Mouse (Mus musculus): ENCODE results near the gene Gm20388. TPM values are rescaled to one million over a fixed set of nuclear protein-coding genes. Genes with fewer than 3 reads are reported as not detected.

Gm20388 gene
- total and polyA plus RNA-seq, 2 experiments from 2014 or later: 51.3 TPM; not detected in 1

GRCm38 (mm10) chr8:120574941-120575340 lies 664.3 kb downstream of the Gm20388 start:
- no peak for DNase-seq
- TF ChIP-seq CTCF (IDR thresholded peaks at IDR 0.05; ENCODE audit: low read depth): peak; percentile 15; the same call in 1 of the 2 replicates
- Histone ChIP-seq H3K4me2 (ENCODE audit: low read depth) (no peak overlapping the region), H3K36me3 (ENCODE audit: insufficient read depth) (peaks cover 89% of the 10 kb centered on the region), H3K27ac (ENCODE audit: low read depth, low read length) (no peak overlapping the region), H3K9me3 (ENCODE audit: low read length) (no peaks in the 10 kb centered on the region), H3K27me3 (ENCODE audit: insufficient read depth, low read length) (no peaks in the 10 kb centered on the region), H3K9ac (no peak overlapping the region), H3K4me1 (ENCODE audit: insufficient read depth) (no peaks in the 10 kb centered on the region), H3K4me3 (ENCODE audit: low read depth, low read length) (no peak overlapping the region)
- 82% methylated on average over 19 of the region's 19 CpGs for WGBS
- no peak for ATAC-seq

- Histone ChIP-seq H3K9me3 (ENCODE audit: low read length) (no peaks in the 10 kb centered on the region), H3K27me3 (ENCODE audit: insufficient read depth, low read length) (no peaks in the 10 kb centered on the region), H3K4me2 (ENCODE audit: low read depth) (no peak overlapping the region), H3K4me1 (ENCODE audit: insufficient read depth) (no peaks in the 10 kb centered on the region), H3K9ac (no peak overlapping the region), H3K36me3 (ENCODE audit: insufficient read depth) (peaks cover 89% of the 10 kb centered on the region), H3K4me3 (ENCODE audit: low read depth, low read length) (no peak overlapping the region), H3K27ac (ENCODE audit: low read depth, low read length) (no peak overlapping the region)
- ATAC-seq (no peak), DNase-seq (no peak)
- TF ChIP-seq CTCF (IDR thresholded peaks at IDR 0.05; ENCODE audit: low read depth): no peak
- WGBS: 79% methylated on average over 9 of the region's 9 CpGs
Observed at GRCm38 (mm10) chr8:120575801-120576200, 665.2 kb downstream of the Gm20388 start.

GRCm38 (mm10) chr8:120577821-120578220 lies 667.2 kb downstream of the Gm20388 start:
- Histone ChIP-seq H3K27ac (ENCODE audit: low read depth, low read length) (no peak overlapping the region), H3K4me1 (ENCODE audit: insufficient read depth) (no peaks in the 10 kb centered on the region), H3K36me3 (ENCODE audit: insufficient read depth) (peaks cover 78% of the 10 kb centered on the region), H3K27me3 (ENCODE audit: insufficient read depth, low read length) (no peaks in the 10 kb centered on the region), H3K4me2 (ENCODE audit: low read depth) (no peak overlapping the region), H3K9ac (no peak overlapping the region), H3K4me3 (ENCODE audit: low read depth, low read length) (no peak overlapping the region), H3K9me3 (ENCODE audit: low read length) (no peaks in the 10 kb centered on the region)
- 76% methylated on average over 17 of the region's 17 CpGs for WGBS
- no peak for DNase-seq
- ATAC-seq: no peak
- TF ChIP-seq CTCF (IDR thresholded peaks at IDR 0.05; ENCODE audit: low read depth): no peak; the same call in 1 of the 2 replicates

GRCm38 (mm10) chr8:120580336-120581000 lies 669.8 kb downstream of the Gm20388 start:
- Histone ChIP-seq H3K27me3 (ENCODE audit: insufficient read depth, low read length) (no peaks in the 10 kb centered on the region), H3K9me3 (ENCODE audit: low read length) (no peaks in the 10 kb centered on the region), H3K4me3 (ENCODE audit: low read depth, low read length) (no peak overlapping the region), H3K36me3 (ENCODE audit: insufficient read depth) (peaks cover 52% of the 10 kb centered on the region), H3K27ac (ENCODE audit: low read depth, low read length) (no peak overlapping the region), H3K9ac (no peak overlapping the region), H3K4me1 (ENCODE audit: insufficient read depth) (no peaks in the 10 kb centered on the region), H3K4me2 (ENCODE audit: low read depth) (no peak overlapping the region)
- ATAC-seq: no peak
- WGBS: 86% methylated on average over 8 of the region's 8 CpGs
- no peak for DNase-seq
- TF ChIP-seq CTCF (IDR thresholded peaks at IDR 0.05; ENCODE audit: low read depth): no peak

GRCm38 (mm10) chr8:120581329-120581728 lies 670.7 kb downstream of the Gm20388 start:
- ATAC-seq (no peak), DNase-seq (no peak)
- no peaks in the 10 kb centered on the region for H3K4me1 ChIP-seq (ENCODE audit: insufficient read depth)
- no peaks in the 10 kb centered on the region for H3K27me3 ChIP-seq (ENCODE audit: insufficient read depth, low read length)
- H3K9ac ChIP-seq: no peak overlapping the region
- WGBS: 84% methylated on average over 12 of the region's 12 CpGs
- H3K9me3 ChIP-seq (ENCODE audit: low read length): no peaks in the 10 kb centered on the region
- H3K4me2 ChIP-seq (ENCODE audit: low read depth): no peak overlapping the region
- H3K27ac ChIP-seq (ENCODE audit: low read depth, low read length): no peak overlapping the region
- peaks cover 44% of the 10 kb centered on the region for H3K36me3 ChIP-seq (ENCODE audit: insufficient read depth)
- TF ChIP-seq CTCF (IDR thresholded peaks at IDR 0.05; ENCODE audit: low read depth): no peak
- no peak overlapping the region for H3K4me3 ChIP-seq (ENCODE audit: low read depth, low read length)

- Histone ChIP-seq H3K4me3 (ENCODE audit: low read depth, low read length) (no peak overlapping the region), H3K36me3 (ENCODE audit: insufficient read depth) (peaks cover 39% of the 10 kb centered on the region), H3K9me3 (ENCODE audit: low read length) (no peaks in the 10 kb centered on the region), H3K4me2 (ENCODE audit: low read depth) (no peak overlapping the region), H3K9ac (no peak overlapping the region), H3K27me3 (ENCODE audit: insufficient read depth, low read length) (no peaks in the 10 kb centered on the region), H3K27ac (ENCODE audit: low read depth, low read length) (no peak overlapping the region), H3K4me1 (ENCODE audit: insufficient read depth) (no peaks in the 10 kb centered on the region)
- 75% methylated on average over 8 of the region's 8 CpGs for WGBS
- ATAC-seq (no peak), DNase-seq (no peak)
- TF ChIP-seq CTCF (IDR thresholded peaks at IDR 0.05; ENCODE audit: low read depth): no peak
Observed at GRCm38 (mm10) chr8:120581811-120582210, 671.2 kb downstream of the Gm20388 start.

GRCm38 (mm10) chr8:120585521-120585920 lies 674.9 kb downstream of the Gm20388 start:
- WGBS: 93% methylated on average over 10 of the region's 10 CpGs

More at GRCm38 (mm10) chr8:120585521-120585920, 674.9 kb downstream of the Gm20388 start:
- no peaks in the 10 kb centered on the region for H3K9me3 ChIP-seq (ENCODE audit: low read length)
- ATAC-seq: no peak
- H3K4me2 ChIP-seq (ENCODE audit: low read depth): no peak overlapping the region
- no peaks in the 10 kb centered on the region for H3K27me3 ChIP-seq (ENCODE audit: insufficient read depth, low read length)
- peaks cover 11% of the 10 kb centered on the region for H3K36me3 ChIP-seq (ENCODE audit: insufficient read depth)
- no peak for DNase-seq
- no peak overlapping the region for H3K27ac ChIP-seq (ENCODE audit: low read depth, low read length)
- TF ChIP-seq CTCF (IDR thresholded peaks at IDR 0.05; ENCODE audit: low read depth): no peak
- no peak overlapping the region for H3K4me3 ChIP-seq (ENCODE audit: low read depth, low read length)
- H3K4me1 ChIP-seq (ENCODE audit: insufficient read depth): 0 out of 2 replicates have a peak, but pooled peaks cover 4% of the 10 kb centered on the region
- no peak overlapping the region for H3K9ac ChIP-seq

Data from forebrain, postnatal 0 days (tissue).